Mouse (Mus musculus) thymus, postnatal 25 days (tissue): ENCODE measurements around the gene Scrn3.

Source experiments
- DNase-seq: peaks from one replicate; pipeline ENCODE4 v3.0.0; 2022

The Scrn3 gene

GRCm38 (mm10) chr2:73312152-73313116, at the start of gene Scrn3, which contains the start of gene Cir1:
Gene Scrn3 (plus strand): TSS chr2:73312601.
Gene Cir1 (minus strand): TSS chr2:73312701.
- DNase-seq = peak; percentile 94

GRCm38 (mm10) chr2:73263172-73263765, 49.1 kb upstream of the Scrn3 start:
- DNase-seq = no peak

GRCm38 (mm10) chr2:73263794-73264610, 48.4 kb upstream of the Scrn3 start:
- no peak for DNase-seq

DNA sequence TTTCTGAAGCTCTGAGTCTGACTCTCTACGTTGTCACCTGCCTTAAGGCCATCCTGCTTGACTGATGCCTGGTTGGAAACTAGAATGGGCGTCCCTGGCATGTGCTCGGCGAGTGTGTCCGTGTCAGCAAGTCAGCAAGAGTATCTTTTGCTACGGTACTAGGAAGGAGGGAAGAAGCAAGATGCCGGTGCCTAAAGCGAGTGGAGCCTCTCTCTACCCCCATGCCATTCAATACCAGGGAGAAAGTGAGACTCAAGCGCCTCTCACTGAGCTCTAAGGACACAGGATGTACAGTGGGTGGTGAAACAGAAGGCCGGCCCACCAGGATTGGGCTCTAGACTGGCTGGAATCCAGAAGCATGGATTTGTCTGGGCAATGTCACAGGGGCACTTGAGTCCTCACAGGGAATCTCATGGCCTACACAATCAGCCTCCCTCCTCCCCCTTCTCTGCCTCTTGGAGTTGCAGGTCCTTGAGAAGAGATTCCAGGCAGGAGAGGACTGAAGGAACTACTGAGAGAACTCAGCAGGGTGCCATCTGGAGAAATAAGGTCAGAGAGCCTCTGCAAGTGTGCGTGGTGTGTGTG, 47.7 kb upstream of the Scrn3 start:
- DNase-seq = no peak

GRCm38 (mm10) chr2:73266011-73266410, 46.4 kb upstream of the Scrn3 start:
- DNase-seq = no peak

- DNase-seq = no peak
Measured at GRCm38 (mm10) chr2:73266623-73267022, 45.8 kb upstream of the Scrn3 start.

GRCm38 (mm10) chr2:73267231-73267630, 45.2 kb upstream of the Scrn3 start:
- DNase-seq = no peak

DNA sequence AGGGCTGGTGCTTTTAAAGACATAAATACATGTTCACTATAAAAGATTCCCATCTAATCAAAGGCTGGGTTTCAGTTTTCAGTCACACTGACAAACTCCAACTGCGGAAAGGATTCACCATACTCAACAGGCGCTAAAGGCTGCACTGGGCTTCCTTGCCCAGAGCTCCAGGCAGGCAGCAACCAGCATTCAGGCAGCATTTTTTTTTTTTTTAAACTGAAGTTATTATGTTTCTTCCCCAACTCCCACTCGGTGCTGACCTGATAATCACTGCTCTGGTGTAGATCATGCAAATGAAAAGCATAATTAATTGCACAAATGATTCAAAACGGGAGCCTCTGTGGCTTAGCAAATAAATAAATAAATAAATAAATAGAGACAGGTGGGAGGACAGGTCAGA, 44.6 kb upstream of the Scrn3 start:
- no peak for DNase-seq

GRCm38 (mm10) chr2:73268281-73268680, 44.1 kb upstream of the Scrn3 start:
- DNase-seq = no peak

DNA sequence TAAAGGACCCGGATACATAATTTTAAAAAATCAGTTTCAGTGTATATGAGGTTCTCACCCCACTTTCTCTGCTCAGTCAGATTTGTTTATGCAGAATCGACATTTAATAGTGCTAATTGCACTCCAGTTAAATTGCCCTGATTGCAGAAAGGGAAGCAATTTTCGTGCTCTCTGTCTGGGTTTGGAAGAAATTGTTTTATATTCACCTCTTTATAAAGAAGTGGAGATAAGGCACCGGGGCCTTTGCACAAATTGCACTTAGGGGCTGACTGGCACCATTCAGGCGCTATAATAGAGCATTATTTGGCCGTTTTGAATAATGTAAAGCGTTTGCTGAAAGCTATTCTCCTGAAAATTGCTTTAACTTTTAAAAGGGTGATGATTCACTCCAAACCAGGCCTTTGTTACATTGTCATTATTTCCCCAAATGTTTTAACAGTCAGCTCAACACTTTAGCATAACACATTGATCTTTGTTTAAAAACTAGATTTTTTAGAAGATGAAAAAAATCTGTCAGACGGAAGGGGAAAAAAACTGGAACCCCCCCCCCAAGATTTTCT, 43.5 kb upstream of the Scrn3 start:
- no peak for DNase-seq

GRCm38 (mm10) chr2:73269666-73270065, 42.7 kb upstream of the Scrn3 start:
- no peak for DNase-seq

DNA sequence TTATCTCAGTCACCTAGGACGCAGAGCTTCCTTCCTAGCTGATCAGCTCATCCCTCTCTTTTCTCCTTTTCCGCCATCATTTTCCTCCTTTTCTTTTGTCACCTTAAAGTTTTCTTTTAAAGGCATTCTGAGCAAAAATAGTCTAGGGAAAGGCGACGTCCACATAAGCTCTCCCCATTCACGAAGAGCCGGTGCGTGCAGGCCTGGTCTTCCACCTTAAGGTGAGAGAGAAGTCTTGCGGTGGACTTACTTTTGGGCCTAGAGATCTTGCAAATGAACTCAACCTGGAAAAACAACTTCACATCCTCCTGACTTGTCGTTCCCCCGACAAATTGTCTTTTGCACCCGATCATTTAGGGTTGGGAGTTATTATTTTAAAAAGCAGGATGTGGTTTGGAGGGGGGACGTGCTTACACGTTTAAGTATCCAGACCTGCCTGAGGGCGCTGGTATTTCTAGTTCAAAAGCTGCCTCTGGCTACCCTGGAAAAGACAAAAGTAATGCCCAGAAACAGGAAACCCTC, 42.3 kb upstream of the Scrn3 start:
- DNase-seq = no peak

GRCm38 (mm10) chr2:73270593-73271458, 41.6 kb upstream of the Scrn3 start:
- peak; percentile 22 for DNase-seq

DNA sequence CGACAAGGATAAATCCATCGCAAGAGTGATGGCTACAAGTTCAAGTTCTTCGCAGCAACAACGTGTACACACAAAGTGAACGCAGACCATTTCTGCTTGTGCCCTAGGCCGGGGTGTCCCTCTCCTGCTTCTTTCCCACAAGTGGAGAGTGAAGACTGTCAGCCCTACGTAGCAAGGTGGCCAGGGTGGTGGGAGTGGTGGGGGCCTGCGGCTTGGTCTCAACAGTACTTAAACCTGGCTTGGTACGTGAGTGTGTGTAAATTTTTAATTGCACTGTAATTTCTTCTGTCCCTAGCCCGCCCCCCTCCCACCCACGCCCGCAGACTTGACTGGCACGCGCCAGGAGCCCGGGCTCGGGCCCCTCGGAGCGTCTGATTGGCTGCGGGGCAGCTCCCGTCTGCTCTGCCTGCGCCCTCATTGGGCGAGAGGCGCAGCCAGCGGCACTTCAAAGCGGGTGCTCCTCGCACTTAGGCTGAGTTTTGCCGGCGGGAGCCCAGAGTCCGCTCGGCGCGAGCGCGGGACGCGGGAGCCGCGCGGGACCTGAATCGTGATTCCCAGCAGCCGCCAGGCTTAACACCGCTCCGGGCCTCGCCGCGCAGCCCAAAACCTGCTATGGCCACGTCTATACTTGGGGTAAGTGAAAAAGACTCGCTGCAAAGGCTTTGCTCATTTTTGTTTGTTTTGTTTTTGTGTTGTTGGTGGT, 40.8 kb upstream of the Scrn3 start, which contains the start of gene Sp9:
Sp9 (plus strand) TSS at position 467 of the 703 bp plus-strand sequence.
- peak; percentile 79 for DNase-seq

DNA sequence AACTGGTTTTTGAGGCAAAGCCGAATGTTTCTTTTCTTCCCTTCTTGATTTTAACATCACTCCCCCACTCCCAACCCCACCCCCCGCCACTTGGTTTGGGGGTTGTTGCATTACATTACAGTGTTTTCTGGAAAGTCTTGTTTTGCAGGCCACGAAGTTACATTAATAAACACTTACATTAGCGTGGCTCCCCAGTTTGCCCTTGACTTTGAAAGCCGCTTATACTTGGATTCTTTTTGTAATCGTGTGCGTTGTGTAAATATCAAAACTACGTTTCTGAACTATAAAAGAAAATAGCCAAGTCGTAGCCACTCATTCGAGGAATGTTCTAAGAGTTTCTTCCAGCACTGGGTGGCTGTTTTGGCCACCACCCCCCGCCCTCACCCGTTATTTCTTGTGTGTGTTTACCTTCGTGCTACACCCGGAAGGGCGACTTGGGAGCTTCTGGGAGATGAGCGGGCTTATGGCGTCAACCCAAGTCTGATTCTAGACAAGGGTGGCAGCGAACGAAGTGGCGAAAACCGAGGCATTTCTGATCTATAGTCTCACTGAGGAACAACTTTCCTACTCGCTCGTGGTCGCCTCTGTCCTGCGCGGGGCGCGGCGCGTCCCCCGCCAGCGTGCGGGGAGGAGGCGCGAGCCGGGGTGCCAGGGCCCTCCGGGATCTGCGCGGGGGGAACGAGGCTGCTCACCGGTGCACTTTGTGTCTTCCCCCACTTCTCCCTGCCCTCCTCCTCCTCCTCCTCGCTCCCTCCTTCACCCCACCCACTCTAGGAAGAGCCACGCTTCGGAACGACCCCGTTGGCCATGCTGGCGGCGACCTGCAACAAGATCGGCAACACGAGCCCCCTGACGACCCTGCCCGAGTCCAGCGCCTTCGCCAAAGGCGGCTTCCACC, 39.8 kb upstream of the Scrn3 start:
- peak; percentile 29 for DNase-seq

DNA sequence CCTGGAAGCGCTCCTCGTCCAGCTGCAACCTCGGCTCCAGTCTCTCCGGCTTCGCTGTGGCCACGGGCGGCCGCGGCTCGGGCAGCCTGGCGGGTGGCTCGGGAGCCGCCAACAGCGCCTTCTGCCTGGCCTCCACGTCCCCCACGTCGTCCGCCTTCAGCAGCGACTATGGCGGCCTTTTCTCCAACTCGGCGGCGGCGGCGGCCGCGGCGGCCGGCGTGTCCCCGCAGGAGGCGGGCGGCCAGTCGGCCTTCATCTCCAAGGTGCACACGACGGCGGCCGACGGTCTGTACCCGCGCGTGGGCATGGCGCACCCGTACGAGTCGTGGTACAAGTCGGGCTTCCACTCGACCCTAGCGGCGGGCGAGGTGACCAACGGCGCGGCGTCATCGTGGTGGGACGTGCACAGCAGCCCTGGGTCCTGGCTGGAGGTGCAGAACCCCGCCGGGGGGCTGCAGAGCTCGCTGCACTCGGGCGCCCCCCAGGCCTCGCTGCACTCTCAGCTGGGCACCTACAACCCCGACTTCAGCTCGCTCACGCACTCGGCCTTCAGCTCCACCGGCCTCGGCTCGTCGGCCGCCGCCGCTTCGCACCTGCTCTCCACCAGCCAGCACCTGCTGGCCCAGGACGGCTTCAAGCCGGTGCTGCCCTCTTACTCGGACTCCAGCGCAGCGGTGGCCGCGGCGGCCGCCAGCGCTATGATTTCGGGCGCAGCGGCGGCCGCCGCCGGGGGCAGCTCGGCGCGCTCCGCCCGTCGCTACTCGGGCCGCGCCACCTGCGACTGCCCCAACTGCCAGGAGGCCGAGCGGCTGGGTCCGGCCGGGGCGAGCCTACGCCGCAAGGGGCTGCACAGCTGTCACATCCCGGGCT, 38.9 kb upstream of the Scrn3 start:
- peak; percentile 51 for DNase-seq

GRCm38 (mm10) chr2:73274119-73274920, 38.1 kb upstream of the Scrn3 start:
- DNase-seq = peak; percentile 55
